Mouse (Mus musculus): ENCODE results near the gene Trim2.

Trim2 gene

GRCm38 (mm10) chr3:84306777-84307176, at the start of gene Trim2:
Gene Trim2 (minus strand): TSS chr3:84306877.
- DNase-seq (ENCODE audit: extremely low spot score, low spot score) = no peak

DNA sequence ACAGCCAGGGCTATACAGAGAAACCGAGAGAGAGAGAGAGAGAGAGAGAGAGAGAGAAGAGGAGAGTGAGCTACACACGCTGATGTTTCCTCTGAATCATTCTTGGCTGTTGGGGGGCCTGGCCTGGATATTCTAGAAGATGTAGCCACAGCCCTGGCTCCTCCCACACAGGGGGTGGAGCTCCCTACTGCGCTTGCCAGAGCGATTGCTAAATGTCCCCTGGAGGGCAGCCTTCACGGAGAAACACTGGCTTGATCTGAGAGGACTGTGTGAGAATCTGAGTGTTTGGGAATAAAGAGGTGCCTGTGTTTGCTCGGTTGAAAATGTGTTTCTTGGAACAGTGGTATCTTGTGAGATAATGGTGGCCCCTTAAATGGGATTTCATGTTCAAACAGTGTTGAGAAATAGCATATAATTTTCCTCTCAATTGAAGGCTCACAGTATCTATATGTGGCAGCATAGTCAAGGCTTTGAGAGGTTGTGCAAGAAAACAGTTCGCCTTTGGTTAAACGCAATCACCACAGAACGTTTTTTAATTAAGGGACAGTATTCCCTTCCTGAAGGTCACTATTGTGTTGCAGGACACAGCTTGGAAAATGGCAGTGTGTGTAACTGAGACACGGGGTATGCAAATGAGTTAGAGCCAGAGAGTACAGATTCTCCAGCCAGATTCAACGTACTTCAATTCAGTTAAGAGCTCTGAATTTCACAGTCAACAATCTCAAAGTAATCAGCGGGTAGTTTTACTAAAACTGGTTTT, 49.4 kb upstream of the Trim2 start:
- no peak for DNase-seq (ENCODE audit: extremely low spot score, low spot score)

DNA sequence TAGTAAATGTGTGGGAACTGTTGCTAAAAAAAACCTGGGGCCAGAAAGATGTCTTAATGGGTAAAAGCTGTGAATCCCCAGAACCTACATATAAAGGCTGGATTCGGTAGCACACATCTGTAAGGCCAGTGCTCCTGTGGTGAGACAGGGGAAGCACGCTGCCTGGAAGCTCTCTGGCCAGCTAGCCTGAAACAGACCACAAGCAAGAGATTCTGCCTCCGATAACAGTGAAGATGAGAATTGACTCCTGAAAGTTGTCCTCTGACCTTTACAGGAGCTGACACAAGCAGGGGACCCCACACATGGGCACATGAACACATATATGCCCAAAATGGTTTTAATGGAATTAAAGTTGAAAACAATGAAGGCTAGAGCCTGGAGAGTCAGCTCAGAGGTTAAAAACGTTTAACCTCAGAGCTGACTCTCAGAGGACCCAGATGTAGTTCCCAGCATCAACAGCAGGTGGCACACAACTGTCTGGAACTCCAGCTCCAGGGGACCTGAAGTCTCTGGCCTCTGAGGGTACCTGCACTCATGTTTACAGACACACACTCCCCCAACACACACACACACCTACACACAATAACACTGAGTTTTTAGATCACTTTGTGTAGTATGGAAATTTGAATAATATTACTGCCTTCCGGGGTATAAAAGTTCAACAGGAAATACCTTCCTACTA, 45.8 kb upstream of the Trim2 start:
- DNase-seq (ENCODE audit: extremely low spot score, low spot score) = peak; percentile 82

DNA sequence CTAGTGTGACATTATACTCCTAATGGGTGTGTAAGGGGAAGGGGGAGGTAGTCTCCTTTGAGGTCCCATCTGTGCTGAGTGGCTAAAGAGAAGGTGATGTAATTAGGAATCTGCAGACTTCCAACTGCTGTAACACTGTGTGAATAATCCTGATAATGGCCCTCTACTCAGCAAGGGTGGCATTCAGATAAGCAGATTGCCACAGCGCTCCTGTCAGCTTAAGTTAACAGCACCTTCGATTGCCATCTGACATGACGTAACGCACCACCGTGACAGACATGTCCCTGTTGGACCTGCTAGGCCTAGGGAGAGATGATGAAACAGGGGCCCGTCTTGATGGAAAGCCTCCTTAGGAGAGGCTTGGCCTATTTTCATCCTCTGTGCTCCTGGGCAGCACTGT, 43.6 kb upstream of the Trim2 start:
- no peak for DNase-seq (ENCODE audit: extremely low spot score, low spot score)

DNA sequence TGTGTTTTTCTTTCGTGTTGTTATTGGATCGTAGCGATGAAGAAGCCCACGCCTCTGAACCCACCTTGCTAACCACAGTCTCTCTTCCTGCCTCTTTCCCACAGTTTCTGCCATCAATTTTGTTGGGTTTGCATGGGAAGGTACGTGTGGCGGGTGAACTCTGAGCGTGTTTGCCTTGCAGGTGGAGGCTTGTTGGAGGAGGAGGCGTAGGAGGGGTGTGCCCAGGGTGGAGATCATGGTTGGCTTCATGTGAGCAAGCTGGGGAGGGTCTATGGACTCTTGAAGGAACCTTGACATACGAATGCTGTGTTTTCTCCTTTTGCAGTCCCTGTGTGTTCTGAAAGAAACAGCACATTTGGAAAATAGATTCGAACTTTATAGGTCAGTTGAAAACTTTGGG, 43.1 kb upstream of the Trim2 start:
- no peak for DNase-seq (ENCODE audit: extremely low spot score, low spot score)

- peak; percentile 43 for DNase-seq (ENCODE audit: extremely low spot score, low spot score)
Measured at GRCm38 (mm10) chr3:84347426-84347825, 40.7 kb upstream of the Trim2 start.

DNA sequence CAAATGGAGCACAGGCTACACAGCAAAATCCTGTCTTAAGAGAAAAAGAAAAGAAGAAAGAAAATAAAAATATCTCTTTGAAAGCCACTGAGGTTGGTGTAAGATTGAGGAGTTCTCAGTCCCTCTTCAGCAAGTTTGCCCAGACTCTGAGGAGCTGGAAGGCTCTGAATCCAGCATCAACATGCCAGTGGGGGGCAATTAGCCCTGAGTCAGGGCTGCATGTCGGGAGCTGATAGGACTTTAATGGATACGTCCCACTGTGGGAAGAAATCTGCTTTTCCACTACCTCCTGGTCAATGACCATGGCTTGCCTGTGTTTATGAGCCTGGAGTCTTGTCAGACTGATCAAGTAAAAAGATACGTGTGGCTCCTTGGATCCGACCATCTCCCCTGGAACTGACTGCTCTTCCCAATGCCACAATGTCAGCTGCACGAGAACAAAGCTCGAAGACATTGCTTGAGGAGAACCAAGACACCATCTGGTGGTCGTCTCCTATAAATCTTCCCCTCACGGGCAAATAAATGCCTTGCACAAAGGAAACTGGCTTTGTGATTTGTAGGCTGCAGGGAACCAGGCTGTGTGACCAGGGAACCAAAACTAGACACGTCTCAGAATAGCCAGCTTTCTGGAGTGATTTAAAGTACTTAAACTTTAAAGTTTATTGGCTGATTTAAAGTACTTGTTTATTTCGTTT, 39.9 kb upstream of the Trim2 start:
- DNase-seq (ENCODE audit: extremely low spot score, low spot score) = peak; percentile 61

DNA sequence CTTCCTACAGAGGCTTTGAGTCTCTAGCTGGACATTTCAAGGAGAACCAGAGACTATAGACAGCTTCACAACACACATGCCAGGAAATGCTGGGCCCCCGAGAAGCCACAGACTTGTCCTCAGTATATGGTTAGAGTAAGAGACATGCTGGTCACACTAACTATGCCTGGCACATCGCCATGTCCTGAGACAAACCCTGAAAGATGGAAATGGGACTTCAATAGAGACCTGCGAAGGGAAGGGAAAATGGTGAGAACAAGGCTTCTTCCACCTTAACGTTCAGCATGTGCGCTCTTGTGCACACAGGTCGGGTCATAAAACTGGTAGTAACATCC, 38.9 kb upstream of the Trim2 start:
- DNase-seq (ENCODE audit: extremely low spot score, low spot score) = peak; percentile 34

GRCm38 (mm10) chr3:84344725-84345645, 38.3 kb upstream of the Trim2 start:
- peak; percentile 85 for DNase-seq (ENCODE audit: extremely low spot score, low spot score)

DNA sequence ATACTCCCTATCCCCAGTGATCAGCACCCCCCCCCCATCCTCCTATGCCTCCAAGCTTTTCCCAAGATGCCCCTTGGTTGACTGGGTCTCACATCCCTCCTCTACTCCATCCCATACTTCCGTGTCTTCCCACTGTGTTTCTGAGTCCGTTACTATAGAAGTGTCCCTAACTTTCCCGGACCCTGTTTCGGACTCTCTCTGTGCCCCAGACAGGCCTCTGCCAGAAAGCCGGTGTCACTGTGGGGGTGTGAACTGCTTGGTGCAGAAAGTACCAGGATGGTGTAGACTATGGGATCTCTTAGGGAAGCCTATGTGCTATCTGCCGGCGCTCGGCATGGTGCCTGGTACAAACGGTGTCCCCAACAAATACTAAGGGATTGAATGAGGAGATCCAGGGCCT, 36.4 kb upstream of the Trim2 start:
- no peak for DNase-seq (ENCODE audit: extremely low spot score, low spot score)

- no peak for DNase-seq (ENCODE audit: extremely low spot score, low spot score)
Measured at GRCm38 (mm10) chr3:84341811-84342210, 35.1 kb upstream of the Trim2 start.

GRCm38 (mm10) chr3:84337585-84337984, 30.9 kb upstream of the Trim2 start:
- DNase-seq (ENCODE audit: extremely low spot score, low spot score) = no peak

DNA sequence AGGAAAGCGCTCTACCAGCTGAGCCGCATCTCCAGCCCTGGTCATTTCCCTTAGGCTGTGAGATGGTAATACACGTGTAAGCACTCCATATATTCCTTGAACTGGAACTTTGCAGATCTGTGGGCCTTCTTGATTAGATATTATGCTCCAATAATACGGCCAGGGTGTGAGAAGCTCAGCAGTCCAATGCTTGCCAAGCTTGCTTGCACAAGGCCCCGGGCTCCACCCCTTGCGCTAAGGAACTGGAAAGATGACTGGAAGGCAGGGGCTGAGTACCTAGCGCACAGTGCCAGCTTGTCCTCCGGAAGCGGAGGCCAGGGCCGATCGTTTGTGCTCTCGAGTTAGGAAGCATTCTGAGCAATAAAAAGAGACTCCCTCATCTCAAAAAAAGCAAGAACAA, 29.7 kb upstream of the Trim2 start:
- DNase-seq (ENCODE audit: extremely low spot score, low spot score) = no peak

GRCm38 (mm10) chr3:84335421-84336073, 28.9 kb upstream of the Trim2 start:
- DNase-seq (ENCODE audit: extremely low spot score, low spot score) = no peak

- peak; percentile 34 for DNase-seq (ENCODE audit: extremely low spot score, low spot score)
Measured at GRCm38 (mm10) chr3:84334771-84335420, 28.2 kb upstream of the Trim2 start.

- peak; percentile 60 for DNase-seq (ENCODE audit: extremely low spot score, low spot score)
Measured at GRCm38 (mm10) chr3:84333400-84334349, 27.0 kb upstream of the Trim2 start.

DNA sequence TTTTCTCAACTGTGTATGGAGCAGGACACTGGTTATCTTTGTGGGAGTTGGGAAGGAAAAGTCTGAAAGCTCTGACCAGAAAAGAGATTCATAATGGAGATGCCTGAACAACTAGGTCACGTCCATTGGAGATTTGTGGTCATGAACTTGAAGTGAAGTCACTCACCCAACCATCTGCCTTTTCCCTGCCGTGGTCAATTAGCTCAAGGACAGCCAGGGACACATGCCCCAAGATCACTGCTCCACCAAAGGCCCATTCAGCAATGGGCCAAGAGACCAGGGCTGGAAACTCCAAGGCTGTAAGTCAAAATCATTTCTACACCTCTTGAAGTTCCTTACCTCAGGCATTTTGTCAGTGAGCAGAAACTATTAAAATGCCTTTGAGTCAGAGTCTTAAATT, 23.5 kb upstream of the Trim2 start:
- DNase-seq (ENCODE audit: extremely low spot score, low spot score) = no peak

GRCm38 (mm10) chr3:84324967-84325441, 18.3 kb upstream of the Trim2 start:
- DNase-seq (ENCODE audit: extremely low spot score, low spot score) = no peak

- no peak for DNase-seq (ENCODE audit: extremely low spot score, low spot score)
Measured at GRCm38 (mm10) chr3:84324478-84324877, 17.8 kb upstream of the Trim2 start.
